Mouse (Mus musculus) kidney, embryonic 15.5 days (tissue): ENCODE results near the gene Aldh5a1. TPM values are rescaled to one million over a fixed set of nuclear protein-coding genes. Genes with fewer than 3 reads are reported as not detected.
A peak's percentile ranks its signal among the peaks of the same experiment; 100 is the strongest.

Experiments
- ATAC-seq: fragments of 200-750 bp; cut with Nextera tagmentation; replicated peaks from 2 replicates; pipeline ENCODE4 v1.8.0; 2017; ENCODE audit warnings: moderate TSS enrichment; ENCODE audit not compliant: low FRiP score
- H3K27ac ChIP-seq: fragments of 300-500 bp; sonication (generic); 2 replicates; pipeline ENCODE4 v1.5.1; 2015; ENCODE audit warnings: mild to moderate bottlenecking, inconsistent platforms
- H3K27me3 ChIP-seq: fragments of 300-500 bp; sonication (generic); 2 replicates; pipeline ENCODE4 v1.6.1; 2015; ENCODE audit warnings: inconsistent platforms
- H3K36me3 ChIP-seq: fragments of 300-500 bp; sonication (generic); 2 replicates; pipeline ENCODE4 v1.6.1; 2015; ENCODE audit warnings: inconsistent platforms
- H3K4me1 ChIP-seq: fragments of 300-500 bp; sonication (generic); 2 replicates; pipeline ENCODE4 v1.6.1; 2015; ENCODE audit warnings: inconsistent platforms
- H3K4me2 ChIP-seq: fragments of 300-500 bp; sonication (generic); 2 replicates; pipeline ENCODE4 v1.6.1; 2015; ENCODE audit warnings: moderate library complexity, mild to moderate bottlenecking, inconsistent platforms
- H3K4me3 ChIP-seq: fragments of 300-500 bp; sonication (generic); replicated peaks from 2 replicates; pipeline ENCODE4 v1.5.1; 2015; ENCODE audit warnings: mild to moderate bottlenecking, inconsistent platforms
- H3K9ac ChIP-seq: fragments of 300-500 bp; sonication (generic); 2 replicates; pipeline ENCODE4 v1.6.1; 2015; ENCODE audit warnings: mild to moderate bottlenecking, inconsistent platforms
- H3K9me3 ChIP-seq: fragments of 300-500 bp; sonication (generic); replicated peaks from 2 replicates; pipeline ENCODE4 v1.6.1; 2016; ENCODE audit warnings: inconsistent platforms
- WGBS: fragments of 180-500 bp; shearing (Covaris S2); methylation state at CpG from one replicate; pipeline ENCODE4 v1.1.7; 2015; ENCODE audit warnings: mixed read lengths; 5-methylcytosine and 5-hydroxymethylcytosine counted together
- polyA plus RNA-seq: library from polyadenylated mRNA; unstranded; fragments of >200 nt; fragmentation: Nextera tagmentation; extraction: Ambion mirVana; gene quantifications from 2 replicates; pipeline ENCODE4 v1.2.1, GENCODE M21; 2015

The Aldh5a1 gene
- polyA plus RNA-seq, 1 experiment from 2014 or later = 7.9 TPM

DNA sequence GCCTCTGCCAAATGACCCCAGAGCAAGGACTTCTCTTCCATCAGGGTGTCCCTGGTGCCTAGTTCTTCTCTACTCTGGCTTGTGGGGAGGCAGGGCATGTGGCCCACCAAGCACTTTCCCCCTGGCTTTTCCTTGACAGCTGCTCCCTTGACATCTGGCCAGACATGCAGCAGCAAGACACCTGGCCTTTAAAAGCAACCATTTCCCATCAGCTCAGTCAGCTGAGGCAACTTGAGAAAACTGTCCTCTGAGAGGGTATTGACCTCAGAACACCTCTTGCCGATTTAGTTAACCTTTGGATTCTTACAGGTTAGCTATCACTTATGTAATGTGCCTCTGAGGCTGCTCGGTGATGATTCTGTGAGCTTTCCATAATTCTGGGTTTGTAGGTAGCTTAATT is 43.6 kb downstream of the Aldh5a1 start:
- Histone ChIP-seq H3K9ac (no peak overlapping the region), H3K27ac (no peak overlapping the region), H3K4me1 (no peaks in the 10 kb centered on the region), H3K4me3 (no peak overlapping the region), H3K27me3 (no peaks in the 10 kb centered on the region), H3K4me2 (no peak overlapping the region), H3K9me3 (no peaks in the 10 kb centered on the region), H3K36me3 (no peaks in the 10 kb centered on the region)
- WGBS = 72% methylated on average over 2 of the region's 2 CpGs
- no peak for ATAC-seq

DNA sequence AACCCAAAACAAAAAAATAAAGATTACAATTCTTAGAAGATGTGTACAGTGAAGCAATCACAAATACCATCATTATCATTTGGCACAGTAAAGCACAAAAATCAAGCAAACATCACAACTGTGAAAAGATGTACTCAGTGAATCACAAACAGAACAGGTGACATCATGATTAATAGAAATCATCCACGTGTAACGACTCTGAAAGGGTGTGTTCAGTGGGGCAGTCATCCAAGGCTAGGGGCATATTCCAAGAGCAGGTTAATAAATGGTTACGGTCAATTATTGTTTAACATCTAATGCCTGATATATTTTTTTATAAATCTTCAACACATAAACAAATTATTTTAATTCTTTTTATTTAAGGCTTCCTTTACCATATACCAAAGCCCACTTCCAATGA is 44.9 kb downstream of the Aldh5a1 start:
- WGBS = 88% methylated on average over 3 of the region's 3 CpGs
- Histone ChIP-seq H3K4me1 (no peaks in the 10 kb centered on the region), H3K9ac (no peak overlapping the region), H3K4me3 (no peak overlapping the region), H3K27me3 (no peaks in the 10 kb centered on the region), H3K27ac (no peak overlapping the region), H3K36me3 (no peaks in the 10 kb centered on the region), H3K4me2 (no peak overlapping the region), H3K9me3 (no peaks in the 10 kb centered on the region)
- no peak for ATAC-seq

DNA sequence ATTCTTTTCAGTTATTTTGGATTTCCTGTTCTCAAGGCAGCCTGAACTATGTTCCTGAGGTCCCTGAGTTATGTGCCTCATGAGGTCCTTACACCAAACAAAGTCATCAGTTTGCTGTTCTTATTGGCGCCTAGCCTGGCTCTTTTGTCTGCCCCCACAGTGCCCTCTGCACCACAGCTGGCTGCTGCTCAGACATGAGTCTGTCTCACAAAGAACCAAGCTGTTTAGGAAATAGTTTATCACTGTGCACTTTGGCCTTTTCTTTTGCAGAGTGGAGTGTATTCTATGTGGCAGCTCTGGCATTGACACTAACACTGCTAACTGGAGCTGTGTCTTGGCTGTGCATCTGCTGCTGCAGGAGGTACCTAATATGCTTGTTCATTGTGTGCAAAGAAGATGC is 47.9 kb downstream of the Aldh5a1 start:
- H3K9me3 ChIP-seq = no peaks in the 10 kb centered on the region
- no peaks in the 10 kb centered on the region for H3K27me3 ChIP-seq
- no peak overlapping the region for H3K9ac ChIP-seq
- no peak overlapping the region for H3K4me2 ChIP-seq
- H3K4me1 ChIP-seq = no peaks in the 10 kb centered on the region
- H3K36me3 ChIP-seq = no peaks in the 10 kb centered on the region
- no peak overlapping the region for H3K4me3 ChIP-seq
- 30% methylated on average over 1 of the region's 1 CpGs for WGBS
- peak; percentile 22; the same call in 1 of the 2 replicates for ATAC-seq
- H3K27ac ChIP-seq = no peak overlapping the region

DNA sequence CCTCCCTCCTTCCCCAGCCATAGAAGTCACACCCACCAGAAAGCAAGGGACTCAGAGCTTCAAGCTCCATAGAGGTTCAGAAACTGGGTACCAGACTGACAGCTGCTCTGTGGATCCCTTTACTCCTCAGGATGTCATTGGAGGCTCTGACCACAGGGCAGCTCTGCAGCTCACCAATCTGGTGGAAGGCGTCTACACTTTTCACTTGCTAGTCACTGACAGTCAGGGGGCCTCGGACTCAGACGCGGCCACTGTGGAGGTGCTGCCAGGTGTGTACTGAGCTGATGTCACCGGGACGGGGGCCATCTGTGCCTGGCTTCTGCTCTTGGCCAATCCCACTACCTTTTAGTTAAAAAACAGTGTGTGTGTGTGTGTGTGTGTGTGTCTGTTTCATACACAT is 55.0 kb downstream of the Aldh5a1 start:
- no peaks in the 10 kb centered on the region for H3K36me3 ChIP-seq
- no peak overlapping the region for H3K9ac ChIP-seq
- H3K9me3 ChIP-seq = no peaks in the 10 kb centered on the region
- H3K27me3 ChIP-seq = no peaks in the 10 kb centered on the region
- WGBS = 95% methylated on average over 6 of the region's 6 CpGs
- no peak overlapping the region for H3K4me2 ChIP-seq
- no peak overlapping the region for H3K27ac ChIP-seq
- H3K4me1 ChIP-seq = peaks cover 12% of the 10 kb centered on the region
- no peak for ATAC-seq
- H3K4me3 ChIP-seq = no peak overlapping the region

DNA sequence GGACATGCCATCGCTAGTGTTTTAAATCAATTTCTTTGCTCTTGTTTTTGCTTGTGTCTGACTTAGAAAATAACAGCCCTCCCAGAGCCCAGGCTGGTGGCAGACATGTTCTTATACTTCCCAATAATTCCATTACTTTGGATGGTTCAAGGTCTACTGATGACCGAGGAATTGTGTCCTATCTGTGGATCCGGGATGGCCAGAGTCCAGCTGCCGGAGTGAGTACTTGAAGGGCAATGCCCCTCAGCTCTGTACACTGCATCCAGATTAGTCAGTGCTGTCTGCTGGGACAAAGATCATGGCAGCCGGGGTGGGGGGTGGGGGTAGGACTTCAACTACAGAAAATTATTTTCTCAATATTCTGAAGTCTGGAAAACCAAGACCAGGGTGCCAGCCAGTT is 56.8 kb downstream of the Aldh5a1 start:
- Histone ChIP-seq H3K4me1 (peaks cover 12% of the 10 kb centered on the region), H3K27me3 (no peaks in the 10 kb centered on the region), H3K9me3 (no peaks in the 10 kb centered on the region), H3K4me3 (no peak overlapping the region), H3K36me3 (no peaks in the 10 kb centered on the region), H3K4me2 (no peak overlapping the region), H3K27ac (peak overlapping the region; percentile 74), H3K9ac (no peak overlapping the region)
- 82% methylated on average over 5 of the region's 5 CpGs for WGBS
- ATAC-seq = no peak

DNA sequence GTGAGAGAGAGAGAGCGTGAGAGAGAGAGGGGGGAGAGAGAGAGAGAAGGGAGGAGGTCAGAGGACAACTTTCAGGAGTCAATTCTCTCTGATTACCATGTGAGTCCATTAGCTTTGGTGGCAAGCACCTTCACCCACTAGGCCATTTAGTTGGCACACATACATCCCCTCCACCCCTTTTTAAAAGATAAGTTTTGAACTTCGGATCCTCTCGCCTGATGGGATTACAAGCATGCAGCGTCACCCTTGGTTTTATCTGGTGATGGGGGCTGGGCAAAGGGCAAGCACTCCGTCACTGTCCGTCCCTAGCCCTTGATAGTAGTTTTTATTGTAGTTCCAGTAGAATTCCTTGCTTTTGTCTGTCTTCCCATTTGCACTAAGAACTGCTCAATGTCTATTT is 57.3 kb downstream of the Aldh5a1 start:
- peak overlapping the region; percentile 74 for H3K27ac ChIP-seq
- no peak overlapping the region for H3K4me3 ChIP-seq
- H3K4me2 ChIP-seq = no peak overlapping the region
- peaks cover 12% of the 10 kb centered on the region for H3K4me1 ChIP-seq
- ATAC-seq = 0 out of 2 replicates have a peak, but pooled peaks have one; percentile 15
- no peaks in the 10 kb centered on the region for H3K36me3 ChIP-seq
- 71% methylated on average over 6 of the region's 6 CpGs for WGBS
- H3K27me3 ChIP-seq = no peaks in the 10 kb centered on the region
- H3K9ac ChIP-seq = no peak overlapping the region
- H3K9me3 ChIP-seq = no peaks in the 10 kb centered on the region

DNA sequence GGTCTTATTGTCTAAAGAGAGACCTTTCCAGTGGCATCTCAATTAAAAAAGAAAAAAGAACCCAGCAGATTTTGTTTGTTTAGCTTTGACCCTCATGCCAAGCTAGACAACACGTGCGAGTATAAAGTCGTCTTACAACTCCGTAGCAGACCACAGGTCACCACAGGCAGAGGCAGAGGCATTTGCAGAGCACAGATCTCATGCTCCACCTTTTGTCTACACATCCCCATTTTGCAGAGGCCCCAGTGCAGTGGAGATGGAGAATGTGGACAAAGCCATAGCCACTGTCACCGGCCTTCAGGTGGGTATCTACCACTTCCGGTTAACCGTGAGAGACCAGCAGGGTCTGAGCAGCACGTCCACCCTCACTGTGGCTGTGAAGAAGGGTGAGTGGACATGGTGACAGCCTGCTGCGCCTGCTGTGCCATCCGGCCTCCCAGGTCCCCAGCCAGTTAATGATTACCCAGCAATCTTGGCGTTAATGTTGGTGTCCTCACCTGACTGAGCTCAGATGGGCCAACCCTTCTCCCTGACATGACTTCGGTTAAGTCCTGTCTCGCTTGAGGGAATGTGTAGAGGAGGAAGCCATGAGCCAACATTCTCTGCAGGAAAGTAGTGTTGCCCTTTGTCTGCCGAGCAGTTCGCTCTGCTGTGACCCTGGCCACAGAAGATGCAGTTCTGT is 58.0 kb downstream of the Aldh5a1 start:
- no peaks in the 10 kb centered on the region for H3K36me3 ChIP-seq
- H3K4me1 ChIP-seq = peaks cover 12% of the 10 kb centered on the region
- no peaks in the 10 kb centered on the region for H3K27me3 ChIP-seq
- WGBS = 64% methylated on average over 15 of the region's 15 CpGs
- ATAC-seq = peak; percentile 91
- H3K27ac ChIP-seq = peak overlapping the region; percentile 74
- H3K9ac ChIP-seq = no peak overlapping the region
- no peak overlapping the region for H3K4me2 ChIP-seq
- H3K9me3 ChIP-seq = no peaks in the 10 kb centered on the region
- H3K4me3 ChIP-seq = no peak overlapping the region

DNA sequence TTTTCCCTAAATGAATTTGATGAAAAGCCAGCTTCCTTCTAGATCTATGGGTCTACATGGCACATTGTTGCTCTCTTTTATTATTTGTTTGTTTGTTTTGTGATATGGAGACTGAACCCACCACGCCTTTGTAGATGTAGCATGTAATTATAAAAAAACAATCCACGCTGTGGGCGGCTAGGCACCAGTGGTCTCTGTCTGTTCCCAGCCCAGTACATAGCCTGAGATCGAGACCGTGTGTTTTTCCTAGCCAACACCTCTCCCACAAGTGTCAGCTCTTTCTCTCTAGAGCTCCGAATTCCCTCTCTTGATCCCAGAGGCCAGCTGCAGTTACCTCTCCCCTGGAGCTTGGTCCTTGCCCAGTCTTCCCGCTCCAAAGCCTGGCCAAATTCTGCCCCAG is 69.2 kb downstream of the Aldh5a1 start:
- no peak overlapping the region for H3K4me3 ChIP-seq
- peak; percentile 49 for ATAC-seq
- peak overlapping the region; percentile 38 for H3K27ac ChIP-seq
- H3K4me1 ChIP-seq = peaks cover 13% of the 10 kb centered on the region
- H3K9me3 ChIP-seq = no peaks in the 10 kb centered on the region
- no peak overlapping the region for H3K9ac ChIP-seq
- WGBS = 61% methylated on average over 7 of the region's 7 CpGs
- no peak overlapping the region for H3K4me2 ChIP-seq
- H3K27me3 ChIP-seq = no peaks in the 10 kb centered on the region
- no peaks in the 10 kb centered on the region for H3K36me3 ChIP-seq

DNA sequence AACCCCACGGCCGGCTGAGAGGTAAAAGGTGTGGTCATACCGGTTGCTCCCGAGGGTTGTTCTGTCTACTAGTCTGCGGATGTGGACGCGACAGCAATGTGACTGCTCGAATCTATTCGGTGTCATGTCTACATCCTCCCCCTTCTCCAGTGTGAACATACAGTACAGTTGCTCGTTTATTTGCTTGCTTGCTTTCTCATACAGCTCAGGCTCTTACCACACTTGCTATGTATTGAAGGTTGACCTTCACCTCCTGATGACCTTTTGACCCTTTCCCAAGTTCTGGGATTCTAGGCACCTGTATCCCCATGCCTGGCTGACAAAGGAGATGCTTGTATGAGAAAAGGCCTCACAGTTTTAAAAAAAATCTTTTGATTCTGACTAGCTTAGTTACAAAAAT is 69.7 kb downstream of the Aldh5a1 start:
- ATAC-seq = 0 out of 2 replicates have a peak, but pooled peaks have one; percentile 19
- Histone ChIP-seq H3K36me3 (no peaks in the 10 kb centered on the region), H3K4me2 (no peak overlapping the region), H3K4me3 (no peak overlapping the region), H3K27me3 (no peaks in the 10 kb centered on the region), H3K4me1 (peaks cover 13% of the 10 kb centered on the region), H3K9me3 (no peaks in the 10 kb centered on the region), H3K27ac (0 out of 2 replicates have a peak overlapping the region, but pooled peaks have one; percentile 54), H3K9ac (no peak overlapping the region)
- WGBS = 81% methylated on average over 10 of the region's 10 CpGs

DNA sequence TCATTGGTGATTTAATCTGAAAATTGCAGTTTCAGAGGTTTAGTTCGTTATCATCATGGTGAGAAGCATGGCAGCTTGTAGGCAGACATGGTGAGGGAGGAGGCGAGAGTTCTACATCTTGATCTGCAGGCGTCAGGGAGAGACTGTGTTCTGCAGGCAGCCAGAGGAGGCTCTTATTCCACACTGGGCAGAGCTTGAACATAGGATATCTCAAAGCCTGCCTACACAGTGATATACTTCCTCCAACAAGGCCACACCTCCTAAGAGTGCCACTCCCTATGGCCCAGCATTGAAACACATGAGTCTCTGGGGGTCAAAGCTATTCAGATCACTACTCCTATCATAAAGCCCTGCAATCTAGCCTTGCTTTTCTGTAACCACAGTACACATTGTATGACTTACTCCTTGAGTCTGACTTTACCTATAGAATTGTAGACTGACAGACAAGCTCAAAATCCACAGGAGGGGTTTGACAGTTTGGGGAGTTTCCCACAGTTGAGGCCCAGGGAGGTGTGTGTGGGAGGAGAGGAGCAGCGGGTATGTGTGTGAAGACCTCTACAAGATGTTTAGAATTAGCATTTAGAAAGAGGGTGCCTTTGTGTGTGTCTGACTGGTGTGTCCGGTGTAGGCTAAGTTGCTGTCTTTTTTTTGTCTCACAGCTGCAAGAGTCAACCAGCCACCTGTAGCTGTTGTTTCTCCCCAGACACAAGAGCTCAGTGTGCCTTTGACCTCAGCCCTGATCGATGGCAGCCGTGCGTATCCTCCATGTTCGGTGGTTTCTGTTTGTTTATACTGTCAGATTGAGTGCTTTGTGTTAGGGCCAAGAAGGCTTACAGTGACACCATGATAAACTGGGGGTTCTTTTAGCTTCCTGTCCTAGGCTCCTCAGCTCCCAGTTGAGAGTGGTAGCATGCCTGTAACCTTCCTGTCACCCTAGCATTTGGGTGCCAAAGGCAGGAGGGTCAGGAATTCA is 70.7 kb downstream of the Aldh5a1 start:
- peak overlapping the region; percentile 54 for H3K27ac ChIP-seq

DNA sequence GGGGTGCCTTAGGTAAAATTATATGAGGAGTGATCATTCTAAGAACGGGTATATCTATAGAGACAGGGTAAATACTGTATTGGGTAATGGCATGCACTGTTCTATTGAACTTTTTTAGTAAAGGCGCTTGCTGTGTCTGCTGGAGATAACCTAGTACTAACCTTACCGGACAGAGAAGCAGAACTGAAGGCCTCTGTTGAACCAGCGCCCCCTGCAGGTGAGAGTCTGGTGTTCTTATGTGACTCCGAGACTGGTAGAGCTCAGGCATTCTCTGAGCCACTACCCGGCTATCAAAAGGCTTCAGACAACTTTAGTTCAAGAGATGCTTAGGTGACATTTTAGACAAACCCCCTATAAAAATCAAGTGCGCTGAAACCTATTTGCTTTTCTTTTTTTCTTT is 74.9 kb downstream of the Aldh5a1 start:
- no peaks in the 10 kb centered on the region for H3K9me3 ChIP-seq
- no peaks in the 10 kb centered on the region for H3K27me3 ChIP-seq
- no peaks in the 10 kb centered on the region for H3K36me3 ChIP-seq
- no peak overlapping the region for H3K4me3 ChIP-seq
- no peak for ATAC-seq
- no peak overlapping the region for H3K9ac ChIP-seq
- H3K4me2 ChIP-seq = no peak overlapping the region
- 68% methylated on average over 7 of the region's 7 CpGs for WGBS
- H3K27ac ChIP-seq = no peak overlapping the region
- H3K4me1 ChIP-seq = peaks cover 18% of the 10 kb centered on the region

More for the DNA sequence above, 70.7 kb downstream of the Aldh5a1 start:
- Histone ChIP-seq H3K27me3 (no peaks in the 10 kb centered on the region), H3K4me3 (no peak overlapping the region), H3K9me3 (no peaks in the 10 kb centered on the region), H3K36me3 (no peaks in the 10 kb centered on the region), H3K9ac (no peak overlapping the region), H3K4me2 (no peak overlapping the region), H3K4me1 (peaks cover 18% of the 10 kb centered on the region)
- 43% methylated on average over 9 of the region's 9 CpGs for WGBS
- ATAC-seq = peak; percentile 86

DNA sequence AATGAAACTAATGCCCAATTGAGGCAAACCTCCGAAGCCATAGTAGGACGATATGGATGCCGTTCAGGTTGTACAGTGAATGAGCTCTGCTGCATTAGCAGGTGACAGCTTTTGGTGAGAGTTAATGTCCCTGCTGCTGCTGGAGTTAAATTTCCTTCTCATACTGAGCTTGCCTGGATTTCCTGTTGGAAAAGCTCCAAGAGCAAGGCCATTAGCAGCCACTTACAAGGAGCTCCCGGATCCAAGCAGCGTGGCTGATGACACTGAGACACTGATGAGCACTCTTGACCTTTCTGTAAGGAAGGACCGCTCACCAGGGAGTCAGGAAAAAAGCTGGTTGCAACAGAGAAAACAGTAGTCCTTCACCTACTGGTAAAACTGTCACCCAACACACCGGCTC is 75.4 kb downstream of the Aldh5a1 start:
- no peak overlapping the region for H3K4me2 ChIP-seq
- ATAC-seq = no peak
- 40% methylated on average over 7 of the region's 7 CpGs for WGBS
- no peaks in the 10 kb centered on the region for H3K36me3 ChIP-seq
- H3K4me1 ChIP-seq = peaks cover 15% of the 10 kb centered on the region
- no peak overlapping the region for H3K4me3 ChIP-seq
- no peak overlapping the region for H3K9ac ChIP-seq
- no peaks in the 10 kb centered on the region for H3K9me3 ChIP-seq
- H3K27me3 ChIP-seq = no peaks in the 10 kb centered on the region
- H3K27ac ChIP-seq = no peak overlapping the region
